Mouse (Mus musculus) limb, embryonic 14.5 days (tissue): ENCODE data around the gene Olfr700. TPM values are rescaled to one million over a fixed set of nuclear protein-coding genes. Genes with fewer than 3 reads are reported as not detected.

Experiments
- ATAC-seq: fragments of 200-750 bp; cut with Nextera tagmentation; 2 replicates; pipeline ENCODE4 v1.8.0; 2017; ENCODE audit warnings: low read depth, moderate number of reproducible peaks, moderate TSS enrichment; ENCODE audit not compliant: low FRiP score
- DNase-seq: peaks from one replicate; pipeline ENCODE4 v3.0.0-alpha.2; 2015; ENCODE audit warnings: low spot score
- H3K27ac ChIP-seq: fragments of 300-500 bp; sonication (generic); replicated peaks from 2 replicates; pipeline ENCODE4 v1.5.1; 2014; ENCODE audit warnings: low read depth, mild to moderate bottlenecking, low read length, moderate library complexity, mixed read lengths
- H3K27me3 ChIP-seq: fragments of 300-500 bp; sonication (generic); 2 replicates; pipeline ENCODE4 v1.6.1; 2014; ENCODE audit warnings: low read length, mixed read lengths; ENCODE audit not compliant: control insufficient read depth, insufficient read depth
- H3K36me3 ChIP-seq: fragments of 300-500 bp; sonication (generic); 2 replicates; pipeline ENCODE4 v1.6.1; 2014; ENCODE audit warnings: mild to moderate bottlenecking, low read length, moderate library complexity, mixed read lengths; ENCODE audit not compliant: control insufficient read depth, insufficient read depth
- H3K4me1 ChIP-seq: fragments of 300-500 bp; sonication (generic); 2 replicates; pipeline ENCODE4 v1.6.1; 2014; ENCODE audit warnings: antibody characterized with exemption, low read length, mixed read lengths; ENCODE audit not compliant: control insufficient read depth, insufficient read depth
- H3K4me2 ChIP-seq: fragments of 300-500 bp; sonication (generic); replicated peaks from 2 replicates; pipeline ENCODE4 v1.6.1; 2014; ENCODE audit warnings: low read depth, mild to moderate bottlenecking, low read length, moderate library complexity; ENCODE audit not compliant: severe bottlenecking
- H3K4me3 ChIP-seq: fragments of 300-500 bp; sonication (generic); replicated peaks from 2 replicates; pipeline ENCODE4 v1.5.1; 2014; ENCODE audit warnings: low read length
- H3K9ac ChIP-seq: fragments of 300-500 bp; sonication (generic); 2 replicates; pipeline ENCODE4 v1.6.1; 2014; ENCODE audit warnings: mild to moderate bottlenecking, low read depth, low read length, moderate library complexity; ENCODE audit not compliant: severe bottlenecking
- H3K9me3 ChIP-seq: fragments of 300-500 bp; sonication (generic); 2 replicates; pipeline ENCODE4 v1.6.1; 2016; ENCODE audit warnings: low read length; ENCODE audit not compliant: control insufficient read depth
- POLR2A ChIP-seq: fragments of 200-500 bp; IDR thresholded peaks from 2 replicates; pipeline ENCODE4 v1.8.0; 2012; ENCODE audit warnings: inconsistent platforms, mild to moderate bottlenecking, moderate library complexity, borderline replicate concordance; ENCODE audit not compliant: insufficient read depth, insufficient read length; ENCODE audit errors: extremely low read depth
- WGBS: fragments of 180-500 bp; shearing (Covaris S2); extraction: QIAGEN DNeasy Blood & Tissue Kit; methylation state at CpG from one replicate; pipeline ENCODE4 v1.1.7; 2014; 5-methylcytosine and 5-hydroxymethylcytosine counted together
- polyA plus RNA-seq, 2 experiments: library from polyadenylated mRNA; depleted of rRNA in 1 of 2; stranded (reverse) in 1 of 2; unstranded in 1 of 2; fragments of >200 nt; fragmentation: Nextera tagmentation in 1 of 2; extraction: Ambion mirVana in 1 of 2; gene quantifications; 2 replicates each; pipeline versions ENCODE4 v1.2.1 to v1.2.3; 2012 to 2014

The Olfr700 gene
- polyA plus RNA-seq (2012; rRNA removed) (not detected in 2 replicates), polyA plus RNA-seq (2014; fragmentation: Nextera tagmentation; extraction: Ambion mirVana) (not detected in 2 replicates)

GRCm38 (mm10) chr7:106808734-106809133 is at the start of gene Olfr700:
Olfr700 (minus strand) TSS chr7:106808834.
- Histone ChIP-seq H3K4me2 (no peak within 1 kb of the TSS), H3K4me1 (no peaks in the 10 kb centered on the region), H3K9ac (no peak within 1 kb of the TSS), H3K27me3 (no peaks in the 10 kb centered on the region), H3K27ac (no peak within 1 kb of the TSS), H3K4me3 (no peak within 1 kb of the TSS), H3K36me3 (no peaks in the 10 kb centered on the region), H3K9me3 (no peaks in the 10 kb centered on the region)
- TF ChIP-seq POLR2A: no peak
- DNase-seq (no peak), ATAC-seq (no peak)
- WGBS: 82% methylated on average over 1 of the region's 1 CpGs

- no peak within 1 kb of the TSS for H3K4me2 ChIP-seq
- DNase-seq: no peak
- H3K27ac ChIP-seq: no peak within 1 kb of the TSS
- H3K9me3 ChIP-seq: no peaks in the 10 kb centered on the region
- no peaks in the 10 kb centered on the region for H3K4me1 ChIP-seq
- H3K4me3 ChIP-seq: no peak within 1 kb of the TSS
- 56% methylated on average over 2 of the region's 2 CpGs for WGBS
- TF ChIP-seq POLR2A: no peak
- ATAC-seq: no peak
- no peaks in the 10 kb centered on the region for H3K36me3 ChIP-seq
- no peaks in the 10 kb centered on the region for H3K27me3 ChIP-seq
- no peak within 1 kb of the TSS for H3K9ac ChIP-seq
Observed at GRCm38 (mm10) chr7:106843060-106843459, 34.4 kb upstream of the Olfr700 start, which contains the start of gene Olfr703. Olfr703 (plus strand) TSS chr7:106843360.

GRCm38 (mm10) chr7:106833793-106834192 is 25.2 kb upstream of the Olfr700 start, which contains the start of gene Olfr702:
Olfr702 (minus strand) TSS chr7:106833893.
- no peak within 1 kb of the TSS for H3K27ac ChIP-seq
- ATAC-seq: no peak
- no peak within 1 kb of the TSS for H3K4me2 ChIP-seq
- no peaks in the 10 kb centered on the region for H3K4me1 ChIP-seq
- DNase-seq: no peak
- no peak for TF ChIP-seq POLR2A
- no peak within 1 kb of the TSS for H3K4me3 ChIP-seq
- no peaks in the 10 kb centered on the region for H3K27me3 ChIP-seq
- H3K9ac ChIP-seq: no peak within 1 kb of the TSS
- no peaks in the 10 kb centered on the region for H3K36me3 ChIP-seq
- H3K9me3 ChIP-seq: no peaks in the 10 kb centered on the region

- ATAC-seq (no peak), DNase-seq (no peak)
- H3K4me1 ChIP-seq: no peaks in the 10 kb centered on the region
- H3K4me2 ChIP-seq: no peak overlapping the region
- H3K27ac ChIP-seq: no peak overlapping the region
- H3K27me3 ChIP-seq: no peaks in the 10 kb centered on the region
- no peak overlapping the region for H3K9ac ChIP-seq
- TF ChIP-seq POLR2A: no peak
- no peaks in the 10 kb centered on the region for H3K36me3 ChIP-seq
- no peak overlapping the region for H3K4me3 ChIP-seq
- no peaks in the 10 kb centered on the region for H3K9me3 ChIP-seq
Observed at GRCm38 (mm10) chr7:106818414-106818813, 9.8 kb upstream of the Olfr700 start.

- 48% methylated on average over 2 of the region's 2 CpGs for WGBS
- no peaks in the 10 kb centered on the region for H3K4me1 ChIP-seq
- no peak for ATAC-seq
- no peaks in the 10 kb centered on the region for H3K36me3 ChIP-seq
- no peaks in the 10 kb centered on the region for H3K27me3 ChIP-seq
- H3K27ac ChIP-seq: no peak overlapping the region
- no peak overlapping the region for H3K4me2 ChIP-seq
- H3K9ac ChIP-seq: no peak overlapping the region
- TF ChIP-seq POLR2A: no peak
- H3K9me3 ChIP-seq: no peaks in the 10 kb centered on the region
- no peak overlapping the region for H3K4me3 ChIP-seq
- DNase-seq: peak; percentile 37
Observed at GRCm38 (mm10) chr7:106815775-106816174, 7.1 kb upstream of the Olfr700 start.

- no peak for DNase-seq
- 73% methylated on average over 2 of the region's 2 CpGs for WGBS
- no peak for ATAC-seq
- no peak for TF ChIP-seq POLR2A
- no peaks in the 10 kb centered on the region for H3K9me3 ChIP-seq
- H3K9ac ChIP-seq: no peak within 1 kb of the TSS
- H3K36me3 ChIP-seq: no peaks in the 10 kb centered on the region
- H3K27me3 ChIP-seq: no peaks in the 10 kb centered on the region
- no peak within 1 kb of the TSS for H3K27ac ChIP-seq
- H3K4me2 ChIP-seq: no peak within 1 kb of the TSS
- no peak within 1 kb of the TSS for H3K4me3 ChIP-seq
- no peaks in the 10 kb centered on the region for H3K4me1 ChIP-seq
Observed at GRCm38 (mm10) chr7:106813829-106814228, 5.2 kb upstream of the Olfr700 start, which contains the start of gene Olfr701. Olfr701 (plus strand) TSS chr7:106814129.
